ENCODE assay signal across 8 mouse cellular contexts in genomic region chr3:88532689-88533511, GRCm38 (mm10). TPM values are rescaled to one million over a fixed set of nuclear protein-coding genes. Genes with fewer than 3 reads are reported as not detected.
DNase-seq lines count a peak whose midpoint lies in the region; ATAC-seq lines count a peak whose summit lies in the region.

No protein-coding gene starts in this region.

- ATAC-seq in hindbrain, embryonic 12.5 days (ENCODE audit: low FRiP score), result peak; percentile 23

- H3K27me3 ChIP-seq in hindbrain, embryonic 12.5 days, result no peaks in the 10 kb centered on the region

- no peaks in the 10 kb centered on the region for H3K9me3 ChIP-seq in hindbrain, embryonic 12.5 days (replicated peaks)

- H3K27ac ChIP-seq in hindbrain, embryonic 12.5 days, result peak overlapping the region; percentile 99

- peak overlapping the region; percentile 99 for H3K9ac ChIP-seq in hindbrain, embryonic 12.5 days

- H3K4me2 ChIP-seq in hindbrain, embryonic 12.5 days (replicated peaks), result peak overlapping the region; percentile 95

- WGBS in hindbrain, embryonic 12.5 days, result under 1% methylated on average over 40 of the region's 40 CpGs

- peaks cover 25% of the 10 kb centered on the region for H3K36me3 ChIP-seq in hindbrain, embryonic 12.5 days

- DNase-seq in adrenal gland, postnatal 14 days, result peak; percentile 52
- no peak for DNase-seq in adrenal gland, postnatal 25 days
- peak; percentile 56 for DNase-seq in right cerebral cortex, postnatal 4 days
- no peak for DNase-seq in right cerebral cortex, postnatal 25 days
- peak; percentile 58 for DNase-seq in lung, postnatal 10 days
- DNase-seq in testis, postnatal 14 days (ENCODE audit: low spot score), result peak; percentile 53
- no peak for DNase-seq in right cerebral cortex, postnatal 36 days (ENCODE audit: low spot score in 2 of 2)

- H3K4me3 ChIP-seq in hindbrain, embryonic 12.5 days, result peak overlapping the region; percentile 94

- peaks cover 65% of the 10 kb centered on the region for H3K4me1 ChIP-seq in hindbrain, embryonic 12.5 days

RNA-seq across cellular contexts. Expression of gene Mex3a, which starts 0.7 kb away (rescaled TPM):
- 4.2 and 4.4 TPM in 2 replicates for total RNA-seq in adrenal gland, postnatal 14 days (2021)
- 3.3 and 3.5 TPM in 2 replicates for total RNA-seq in adrenal gland, postnatal 25 days (2021)
- polyA plus RNA-seq in hindbrain, embryonic 12.5 days (2016; fragmentation: Nextera tagmentation; extraction: Ambion mirVana), result 44.2 and 44.5 TPM in 2 replicates

RNA-seq across cellular contexts. Expression of gene Rab25, which starts 15.2 kb away (rescaled TPM):
- total RNA-seq in adrenal gland, postnatal 14 days (2021), result not detected in 2 replicates
- total RNA-seq in adrenal gland, postnatal 25 days (2021), result not detected in 2 replicates
- polyA plus RNA-seq in hindbrain, embryonic 12.5 days (2016; fragmentation: Nextera tagmentation; extraction: Ambion mirVana), result 1.5 and 2.4 TPM in 2 replicates

RNA-seq across cellular contexts. Expression of gene Lamtor2, which starts 20.0 kb away (rescaled TPM):
- 133 and 138 TPM in 2 replicates for total RNA-seq in adrenal gland, postnatal 14 days (2021)
- total RNA-seq in adrenal gland, postnatal 25 days (2021), result 148 and 150 TPM in 2 replicates
- 124 and 140 TPM in 2 replicates for polyA plus RNA-seq in hindbrain, embryonic 12.5 days (2016; fragmentation: Nextera tagmentation; extraction: Ambion mirVana)

RNA-seq across cellular contexts. Expression of gene Ubqln4, which starts 20.7 kb away (rescaled TPM):
- total RNA-seq in adrenal gland, postnatal 14 days (2021), result 70.3 and 75.3 TPM in 2 replicates
- total RNA-seq in adrenal gland, postnatal 25 days (2021), result 74.3 and 87.0 TPM in 2 replicates
- 59.4 and 60.7 TPM in 2 replicates for polyA plus RNA-seq in hindbrain, embryonic 12.5 days (2016; fragmentation: Nextera tagmentation; extraction: Ambion mirVana)

RNA-seq across cellular contexts. Expression of gene Lmna, which starts 23.1 kb away (rescaled TPM):
- 97.6 and 99.3 TPM in 2 replicates for total RNA-seq in adrenal gland, postnatal 14 days (2021)
- total RNA-seq in adrenal gland, postnatal 25 days (2021), result 90.6 and 91.1 TPM in 2 replicates
- polyA plus RNA-seq in hindbrain, embryonic 12.5 days (2016; fragmentation: Nextera tagmentation; extraction: Ambion mirVana), result 48.9 and 61.6 TPM in 2 replicates

Comparison
In these comparisons a context has a peak if more than half of its experiments do, and no peak if none do; other contexts are left out.
1. DNase-seq: peak in adrenal gland, postnatal 14 days (single experiment), right cerebral cortex, postnatal 4 days (single experiment), lung, postnatal 10 days (single experiment) and testis, postnatal 14 days (single experiment); none in adrenal gland, postnatal 25 days (single experiment), right cerebral cortex, postnatal 25 days (single experiment) and right cerebral cortex, postnatal 36 days (0 of 2).